Comparison of ENCODE assay signal across 8 mouse cellular contexts in the genomic region with DNA sequence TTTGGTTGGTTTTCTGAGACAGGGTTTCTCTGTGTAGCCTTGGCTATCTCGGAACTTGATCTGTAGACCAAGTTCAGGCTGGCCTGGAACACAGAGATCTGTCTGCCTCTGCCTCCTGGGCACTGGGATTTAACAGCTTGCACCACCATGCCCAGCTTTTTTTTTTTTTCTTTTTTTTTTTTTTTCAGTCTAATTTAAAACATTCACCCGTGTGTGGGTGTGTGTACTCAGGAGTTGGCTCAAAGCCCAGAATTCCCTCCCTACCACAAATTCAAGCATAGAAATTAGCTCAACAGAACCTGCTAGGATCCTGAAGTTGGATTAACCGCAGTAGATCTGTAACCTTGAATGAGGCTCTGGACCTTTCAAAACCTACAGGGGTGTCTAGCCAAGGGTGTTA. TPM values are rescaled to one million over a fixed set of nuclear protein-coding genes. Genes with fewer than 3 reads are reported as not detected.
DNase-seq lines count a peak whose midpoint lies in the region; ATAC-seq and TF ChIP-seq lines count a peak whose summit lies in the region.

No protein-coding gene starts in this region.

- no peak for TF ChIP-seq RAD21 in MEL (IDR thresholded peaks at IDR 0.05; ENCODE audit: low read depth, low read length)

- H3K9me3 ChIP-seq in heart, embryonic 11.5 days (replicated peaks; ENCODE audit: control insufficient read depth, low read length), result no peaks in the 10 kb centered on the region
- H3K9me3 ChIP-seq in MEL (replicated peaks; ENCODE audit: insufficient read depth, low read length), result no peaks in the 10 kb centered on the region

- H3K27me3 ChIP-seq in heart, adult 2 months (ENCODE audit: control insufficient read depth, insufficient read depth, low read length), result no peaks in the 10 kb centered on the region
- H3K27me3 ChIP-seq in heart, embryonic 11.5 days (ENCODE audit: control insufficient read depth, insufficient read depth, low read length), result no peaks in the 10 kb centered on the region
- no peaks in the 10 kb centered on the region for H3K27me3 ChIP-seq in MEL (ENCODE audit: control insufficient read depth in 1 of 2, insufficient read depth in 2 of 2, low read length in 2 of 2)
- no peaks in the 10 kb centered on the region for H3K27me3 ChIP-seq in thymus, adult 2 months (ENCODE audit: control insufficient read depth, insufficient read depth, low read length)

- H3K4me3 ChIP-seq in heart, adult 2 months, result no peak overlapping the region
- H3K4me3 ChIP-seq in heart, embryonic 11.5 days (ENCODE audit: low read depth, low read length), result no peak overlapping the region
- no peak overlapping the region for H3K4me3 ChIP-seq in MEL (ENCODE audit: control insufficient read depth in 1 of 2, insufficient read depth in 1 of 2, low read depth in 2 of 2, low read length in 2 of 2)
- no peak overlapping the region for H3K4me3 ChIP-seq in thymus, adult 2 months (ENCODE audit: control insufficient read depth, insufficient read depth, low read length)

- no peak for TF ChIP-seq CTCF in heart, adult 2 months (IDR thresholded peaks at IDR 0.05)
- no peak for TF ChIP-seq CTCF in MEL (IDR thresholded peaks at IDR 0.05 in 2 of 3, conservative IDR thresholded peaks at IDR 0.05 in 1 of 3; ENCODE audit: control insufficient read depth in 1 of 3, insufficient read depth in 1 of 3, low read depth in 2 of 3, low read length in 3 of 3, poor library complexity in 1 of 3, severe bottlenecking in 1 of 3)
- no peak for TF ChIP-seq CTCF in thymus, adult 2 months (IDR thresholded peaks at IDR 0.05; ENCODE audit: borderline replicate concordance, control insufficient read depth, extremely low read depth, insufficient read depth, low read length, poor library complexity)

- peak overlapping the region; percentile 27; the same call in 1 of the 2 replicates for H3K27ac ChIP-seq in heart, adult 2 months
- no peak overlapping the region for H3K27ac ChIP-seq in heart, embryonic 11.5 days (ENCODE audit: low read depth, low read length)
- H3K27ac ChIP-seq in MEL (ENCODE audit: control insufficient read depth, low read depth, low read length), result no peak overlapping the region
- H3K27ac ChIP-seq in thymus, adult 2 months (ENCODE audit: control insufficient read depth, insufficient read depth, low read length), result no peak overlapping the region

- no peak for TF ChIP-seq EP300 in heart, adult 2 months (IDR thresholded peaks at IDR 0.05; ENCODE audit: insufficient read depth, low read depth, low read length)
- no peak for TF ChIP-seq EP300 in MEL (IDR thresholded peaks at IDR 0.05; ENCODE audit: low read depth in 1 of 2, low read length in 2 of 2)

- DNase-seq in heart, adult 2 months, result peak; percentile 23 to 52
- peak; percentile 29 for DNase-seq in MEL (ENCODE audit: low read depth, low spot score)
- DNase-seq in cerebellum, postnatal 14 days, result peak; percentile 49 to 57
- DNase-seq in lung, postnatal 10 days, result peak; percentile 61
- DNase-seq in thymus, adult 2 months, result no peak
- DNase-seq in thymus, postnatal 10 days (ENCODE audit: low spot score in 2 of 2), result no peak

- no peak for ATAC-seq in heart, embryonic 11.5 days (replicated peaks; ENCODE audit: insufficient number of reproducible peaks, low FRiP score, low TSS enrichment)
- no peak for ATAC-seq in megakaryocyte, adult 5-6 weeks (ENCODE audit: poor library complexity, severe bottlenecking)

- 31% methylated on average over 3 of the region's 3 CpGs for WGBS in heart, adult 2 months
- WGBS in heart, embryonic 11.5 days (ENCODE audit: insufficient replicate concordance), result 60% methylated on average over 3 of the region's 3 CpGs
- WGBS in thymus, adult 2 months, result 81% methylated on average over 3 of the region's 3 CpGs

- H3K9ac ChIP-seq in heart, adult 2 months (ENCODE audit: low read depth, low read length), result no peak overlapping the region
- no peak overlapping the region for H3K9ac ChIP-seq in heart, embryonic 11.5 days (ENCODE audit: low read depth, low read length)
- no peak overlapping the region for H3K9ac ChIP-seq in MEL (ENCODE audit: control insufficient read depth, low read depth, low read length, poor library complexity, severe bottlenecking)

- no peak overlapping the region for H3K4me2 ChIP-seq in heart, embryonic 11.5 days

- TF ChIP-seq POLR2A in heart, adult 2 months (IDR thresholded peaks at IDR 0.05; ENCODE audit: insufficient read depth, low read depth, low read length), result no peak
- no peak for TF ChIP-seq POLR2A in MEL (IDR thresholded peaks at IDR 0.05; ENCODE audit: control insufficient read depth in 1 of 2, insufficient read depth in 1 of 2, low read depth in 1 of 2, low read length in 2 of 2, poor library complexity in 1 of 2)
- TF ChIP-seq POLR2A in thymus, adult 2 months (IDR thresholded peaks at IDR 0.05; ENCODE audit: control insufficient read depth, extremely low read depth, insufficient read depth, low read length, poor library complexity), result no peak

- no peaks in the 10 kb centered on the region for H3K79me2 ChIP-seq in heart, adult 2 months (replicated peaks; ENCODE audit: control insufficient read depth, insufficient read depth, low read length)
- peaks cover 4% of the 10 kb centered on the region for H3K79me2 ChIP-seq in MEL (ENCODE audit: control insufficient read depth, insufficient read depth, low read length, poor library complexity)

- intact Hi-C loops in heart, adult 2 months (cut with DNase I), result loop anchor here (2.0 to 5.0 kb wide), 4 partner anchors 13 to 40 kb away; no protein-coding TSS in a partner anchor

- peaks cover 21% of the 10 kb centered on the region for H3K36me3 ChIP-seq in heart, adult 2 months (ENCODE audit: control insufficient read depth, insufficient read depth, low read length)
- peaks cover 11% of the 10 kb centered on the region for H3K36me3 ChIP-seq in heart, embryonic 11.5 days (ENCODE audit: control insufficient read depth, insufficient read depth, low read length)
- peaks cover 4 to 42% of the 10 kb centered on the region in 2 experiments; a peak in 3 of 4 replicates for H3K36me3 ChIP-seq in MEL (ENCODE audit: control insufficient read depth in 1 of 2, insufficient read depth in 2 of 2, low read length in 2 of 2)
- H3K36me3 ChIP-seq in thymus, adult 2 months (ENCODE audit: control insufficient read depth, insufficient read depth, low read length), result peaks cover 26% of the 10 kb centered on the region

- peaks cover 14% of the 10 kb centered on the region for H3K4me1 ChIP-seq in heart, adult 2 months (ENCODE audit: control insufficient read depth, insufficient read depth, low read length)
- H3K4me1 ChIP-seq in heart, embryonic 11.5 days (ENCODE audit: control insufficient read depth, insufficient read depth, low read length), result peaks cover 17% of the 10 kb centered on the region
- H3K4me1 ChIP-seq in MEL (ENCODE audit: control insufficient read depth in 1 of 2, insufficient read depth in 2 of 2, low read length in 2 of 2), result peaks cover 8 to 39% of the 10 kb centered on the region in 2 experiments
- H3K4me1 ChIP-seq in thymus, adult 2 months (replicated peaks; ENCODE audit: control insufficient read depth, insufficient read depth, low read length), result peaks cover 15% of the 10 kb centered on the region

RNA-seq across cellular contexts. Expression of a gene that starts 2.3 kb away (rescaled TPM):
- total RNA-seq in heart, adult 2 months (2021), result 1,000 to 10,000 TPM; 1,826 to 2,229 TPM
- 2,087 and 2,697 TPM in 2 replicates for polyA plus RNA-seq in heart, adult 2 months (2012; rRNA removed)
- polyA plus RNA-seq in heart, embryonic 11.5 days (2014; fragmentation: Nextera tagmentation; extraction: Ambion mirVana), result 139 and 149 TPM in 2 replicates
- 82.8 and 99.5 TPM in 2 replicates for total RNA-seq in MEL (2012; rRNA removed)
- polyA plus RNA-seq in MEL (2012; ENCODE audit: insufficient read depth in 1 of 2, insufficient read length in 2 of 2, low read depth in 1 of 2, low replicate concordance in 2 of 2, missing spikeins in 1 of 2), result 10 to 100 TPM in 1 of 2 experiments, not detected in 1; 74.7 TPM
- polyA plus RNA-seq in thymus, adult 2 months (2012; rRNA removed), result 287 and 359 TPM in 2 replicates
- 119 TPM in 2 replicates for total RNA-seq in megakaryocyte, adult 5-6 weeks (2015)
- total RNA-seq in megakaryocyte, adult 5-6 weeks (2017), result 78.8 and 82.8 TPM in 2 replicates

RNA-seq across cellular contexts. Expression of a gene that starts 6.3 kb away (rescaled TPM):
- total RNA-seq in heart, adult 2 months (2021), result 10 to 100 TPM; 18.5 to 27.6 TPM
- polyA plus RNA-seq in heart, adult 2 months (2012; rRNA removed), result 63.6 and 121 TPM in 2 replicates
- polyA plus RNA-seq in heart, embryonic 11.5 days (2014; fragmentation: Nextera tagmentation; extraction: Ambion mirVana), result 2.2 and 3.9 TPM in 2 replicates
- 1.5 and 2.1 TPM in 2 replicates for total RNA-seq in MEL (2012; rRNA removed)
- 1 to 10 TPM in 1 of 2 experiments, not detected in 1; 5.1 TPM for polyA plus RNA-seq in MEL (2012; ENCODE audit: insufficient read depth in 1 of 2, insufficient read length in 2 of 2, low read depth in 1 of 2, low replicate concordance in 2 of 2, missing spikeins in 1 of 2)
- polyA plus RNA-seq in thymus, adult 2 months (2012; rRNA removed), result 23.2 and 29.7 TPM in 2 replicates
- 3.1 and 13.4 TPM in 2 replicates for total RNA-seq in megakaryocyte, adult 5-6 weeks (2015)
- total RNA-seq in megakaryocyte, adult 5-6 weeks (2017), result 5.2 and 5.9 TPM in 2 replicates

RNA-seq across cellular contexts. Expression of a gene that starts 19.0 kb away (rescaled TPM):
- total RNA-seq in heart, adult 2 months (2021), result 100 to 1,000 TPM; 192 to 206 TPM
- 208 and 348 TPM in 2 replicates for polyA plus RNA-seq in heart, adult 2 months (2012; rRNA removed)
- 210 and 212 TPM in 2 replicates for polyA plus RNA-seq in heart, embryonic 11.5 days (2014; fragmentation: Nextera tagmentation; extraction: Ambion mirVana)
- 246 and 303 TPM in 2 replicates for total RNA-seq in MEL (2012; rRNA removed)
- 1,000 to 10,000 TPM in 1 of 2 experiments, 100 to 1,000 TPM in 1; 684 to 1,095 TPM for polyA plus RNA-seq in MEL (2012; ENCODE audit: insufficient read depth in 1 of 2, insufficient read length in 2 of 2, low read depth in 1 of 2, low replicate concordance in 2 of 2, missing spikeins in 1 of 2)
- polyA plus RNA-seq in thymus, adult 2 months (2012; rRNA removed), result 562 and 568 TPM in 2 replicates
- total RNA-seq in megakaryocyte, adult 5-6 weeks (2015), result 275 and 307 TPM in 2 replicates
- 187 and 291 TPM in 2 replicates for total RNA-seq in megakaryocyte, adult 5-6 weeks (2017)

RNA-seq across cellular contexts. Expression of a gene that starts 36.3 kb away (rescaled TPM):
- under 1 TPM in 1 of 2 experiments, not detected in 1; 0.61 TPM for total RNA-seq in heart, adult 2 months (2021)
- 1.6 and 4.0 TPM in 2 replicates for polyA plus RNA-seq in heart, adult 2 months (2012; rRNA removed)
- polyA plus RNA-seq in heart, embryonic 11.5 days (2014; fragmentation: Nextera tagmentation; extraction: Ambion mirVana), result 0.82 and 1.0 TPM in 2 replicates
- 27.7 and 37.8 TPM in 2 replicates for total RNA-seq in MEL (2012; rRNA removed)
- polyA plus RNA-seq in MEL (2012; ENCODE audit: insufficient read depth in 1 of 2, insufficient read length in 2 of 2, low read depth in 1 of 2, low replicate concordance in 2 of 2, missing spikeins in 1 of 2), result 100 to 1,000 TPM in 1 of 2 experiments, not detected in 1; 138 TPM
- polyA plus RNA-seq in thymus, adult 2 months (2012; rRNA removed), result 13.0 and 15.5 TPM in 2 replicates
- not detected in 2 replicates for total RNA-seq in megakaryocyte, adult 5-6 weeks (2015)
- total RNA-seq in megakaryocyte, adult 5-6 weeks (2017), result not detected in 2 replicates

RNA-seq across cellular contexts. Expression of a gene that starts 38.6 kb away (rescaled TPM):
- total RNA-seq in heart, adult 2 months (2021), result 1 to 10 TPM; 1.3 to 2.0 TPM
- 3.2 and 3.3 TPM in 2 replicates for polyA plus RNA-seq in heart, adult 2 months (2012; rRNA removed)
- polyA plus RNA-seq in heart, embryonic 11.5 days (2014; fragmentation: Nextera tagmentation; extraction: Ambion mirVana), result 2.4 and 2.5 TPM in 2 replicates
- 32.9 and 39.9 TPM in 2 replicates for total RNA-seq in MEL (2012; rRNA removed)
- 10 to 100 TPM in 1 of 2 experiments, not detected in 1; 63.9 TPM for polyA plus RNA-seq in MEL (2012; ENCODE audit: insufficient read depth in 1 of 2, insufficient read length in 2 of 2, low read depth in 1 of 2, low replicate concordance in 2 of 2, missing spikeins in 1 of 2)
- 91.9 and 93.7 TPM in 2 replicates for polyA plus RNA-seq in thymus, adult 2 months (2012; rRNA removed)
- 64.9 and 68.8 TPM in 2 replicates for total RNA-seq in megakaryocyte, adult 5-6 weeks (2015)
- total RNA-seq in megakaryocyte, adult 5-6 weeks (2017), result 62.6 and 71.5 TPM in 2 replicates

Comparison
In these comparisons a context has a peak if more than half of its experiments do, and no peak if none do; other contexts are left out.
1. DNase-seq: peak in heart, adult 2 months (2 of 2), MEL (single experiment), cerebellum, postnatal 14 days (2 of 2) and lung, postnatal 10 days (single experiment); none in thymus, adult 2 months (single experiment) and thymus, postnatal 10 days (0 of 2).